Mouse (Mus musculus) liver, embryonic 16.5 days (tissue): ENCODE measurements around the gene Rbbp5. TPM values are rescaled to one million over a fixed set of nuclear protein-coding genes. Genes with fewer than 3 reads are reported as not detected.

Experiments
- ATAC-seq: fragments of 200-750 bp; cut with Nextera tagmentation; 2 replicates; pipeline ENCODE4 v1.8.0; 2017; ENCODE audit warnings: low read depth, mild to moderate bottlenecking, moderate number of reproducible peaks, moderate library complexity
- H3K27ac ChIP-seq: fragments of 300-500 bp; sonication (generic); 2 replicates; pipeline ENCODE4 v1.5.1; 2014; ENCODE audit warnings: mild to moderate bottlenecking, low read length
- H3K27me3 ChIP-seq: fragments of 300-500 bp; sonication (generic); 2 replicates; pipeline ENCODE4 v1.6.1; 2014; ENCODE audit warnings: low read depth, low read length, mixed read lengths; ENCODE audit not compliant: control insufficient read depth, insufficient read depth
- H3K36me3 ChIP-seq: fragments of 300-500 bp; sonication (generic); 2 replicates; pipeline ENCODE4 v1.6.1; 2014; ENCODE audit warnings: mild to moderate bottlenecking; ENCODE audit not compliant: control insufficient read depth, insufficient read depth
- H3K4me1 ChIP-seq: fragments of 300-500 bp; sonication (generic); 2 replicates; pipeline ENCODE4 v1.6.1; 2014; ENCODE audit warnings: low read depth, low read length, mixed read lengths; ENCODE audit not compliant: control insufficient read depth
- H3K4me2 ChIP-seq: fragments of 300-500 bp; sonication (generic); 2 replicates; pipeline ENCODE4 v1.6.1; 2014; ENCODE audit warnings: low read depth, low read length, mixed read lengths
- H3K4me3 ChIP-seq: fragments of 300-500 bp; sonication (generic); 2 replicates; pipeline ENCODE4 v1.5.1; 2014; ENCODE audit warnings: low read depth, mild to moderate bottlenecking, low read length
- H3K9ac ChIP-seq: fragments of 300-500 bp; sonication (generic); 2 replicates; pipeline ENCODE4 v1.6.1; 2014; ENCODE audit warnings: low read depth, low read length
- H3K9me3 ChIP-seq: fragments of 300-500 bp; sonication (generic); replicated peaks from 2 replicates; pipeline ENCODE4 v1.6.1; 2016; ENCODE audit warnings: low read length; ENCODE audit not compliant: control insufficient read depth
- WGBS: fragments of 180-500 bp; shearing (Covaris S2); extraction: QIAGEN DNeasy Blood & Tissue Kit; methylation state at CpG from one replicate; pipeline ENCODE4 v1.1.7; 2014; ENCODE audit not compliant: insufficient replicate concordance; 5-methylcytosine and 5-hydroxymethylcytosine counted together
- polyA plus RNA-seq: library from polyadenylated mRNA; unstranded; fragments of >200 nt; fragmentation: Nextera tagmentation; extraction: Ambion mirVana; gene quantifications from 2 replicates; pipeline ENCODE4 v1.2.1, GENCODE M21; 2015

Rbbp5 gene
- polyA plus RNA-seq, 1 experiment from 2014 or later = 22.7 TPM

- no peak overlapping the region for H3K9ac ChIP-seq
- no peak overlapping the region for H3K4me2 ChIP-seq
- ATAC-seq = no peak
- H3K36me3 ChIP-seq = no peaks in the 10 kb centered on the region
- WGBS = 6% methylated on average over 10 of the region's 10 CpGs
- H3K4me1 ChIP-seq = no peaks in the 10 kb centered on the region
- H3K4me3 ChIP-seq = no peak overlapping the region
- no peaks in the 10 kb centered on the region for H3K9me3 ChIP-seq
- 0 out of 2 replicates have a peak, but pooled peaks cover 3% of the 10 kb centered on the region for H3K27me3 ChIP-seq
- H3K27ac ChIP-seq = no peak overlapping the region
These were observed 48.7 kb downstream of the Rbbp5 start for GRCm38 (mm10) chr1:132525832-132526231.

GRCm38 (mm10) chr1:132528071-132528470, 50.9 kb downstream of the Rbbp5 start:
- ATAC-seq = no peak
- Histone ChIP-seq H3K36me3 (no peaks in the 10 kb centered on the region), H3K27me3 (0 out of 2 replicates have a peak, but pooled peaks cover 3% of the 10 kb centered on the region), H3K27ac (no peak overlapping the region), H3K9me3 (no peaks in the 10 kb centered on the region), H3K9ac (no peak overlapping the region), H3K4me2 (no peak overlapping the region), H3K4me1 (no peaks in the 10 kb centered on the region), H3K4me3 (no peak overlapping the region)
- WGBS = 78% methylated on average over 13 of the region's 13 CpGs

- Histone ChIP-seq H3K4me3 (no peak overlapping the region), H3K4me1 (no peaks in the 10 kb centered on the region), H3K27me3 (peaks cover 3% of the 10 kb centered on the region; the same call in 1 of the 2 replicates), H3K9ac (no peak overlapping the region), H3K27ac (no peak overlapping the region), H3K36me3 (no peaks in the 10 kb centered on the region), H3K4me2 (no peak overlapping the region), H3K9me3 (no peaks in the 10 kb centered on the region)
- WGBS = 61% methylated on average over 19 of the region's 19 CpGs
- no peak for ATAC-seq
These were observed 51.6 kb downstream of the Rbbp5 start for GRCm38 (mm10) chr1:132528647-132529334.

- Histone ChIP-seq H3K9ac (no peak overlapping the region), H3K9me3 (no peaks in the 10 kb centered on the region), H3K27ac (no peak overlapping the region), H3K4me2 (no peak overlapping the region), H3K4me1 (no peaks in the 10 kb centered on the region), H3K36me3 (no peaks in the 10 kb centered on the region), H3K4me3 (no peak overlapping the region), H3K27me3 (peaks cover 3% of the 10 kb centered on the region; the same call in 1 of the 2 replicates)
- ATAC-seq = no peak
- 9% methylated on average over 5 of the region's 5 CpGs for WGBS
These were observed 53.5 kb downstream of the Rbbp5 start for GRCm38 (mm10) chr1:132530631-132531191.

- no peak for ATAC-seq
- H3K9me3 ChIP-seq = no peaks in the 10 kb centered on the region
- H3K27me3 ChIP-seq = peaks cover 3% of the 10 kb centered on the region; the same call in 1 of the 2 replicates
- no peaks in the 10 kb centered on the region for H3K4me1 ChIP-seq
- no peaks in the 10 kb centered on the region for H3K36me3 ChIP-seq
- no peak overlapping the region for H3K4me2 ChIP-seq
- no peak overlapping the region for H3K9ac ChIP-seq
- H3K4me3 ChIP-seq = no peak overlapping the region
- 53% methylated on average over 9 of the region's 9 CpGs for WGBS
- H3K27ac ChIP-seq = no peak overlapping the region
These were observed 55.4 kb downstream of the Rbbp5 start for GRCm38 (mm10) chr1:132532521-132532920.

GRCm38 (mm10) chr1:132533840-132534239, 56.7 kb downstream of the Rbbp5 start:
- WGBS = 8% methylated on average over 8 of the region's 8 CpGs
- no peak overlapping the region for H3K9ac ChIP-seq
- no peaks in the 10 kb centered on the region for H3K4me1 ChIP-seq
- no peak for ATAC-seq
- no peaks in the 10 kb centered on the region for H3K9me3 ChIP-seq
- no peaks in the 10 kb centered on the region for H3K36me3 ChIP-seq
- peaks cover 6% of the 10 kb centered on the region; the same call in 1 of the 2 replicates for H3K27me3 ChIP-seq
- H3K4me2 ChIP-seq = no peak overlapping the region
- H3K4me3 ChIP-seq = no peak overlapping the region
- H3K27ac ChIP-seq = no peak overlapping the region

- H3K27me3 ChIP-seq = peaks cover 17% of the 10 kb centered on the region
- no peak for ATAC-seq
These were observed 58.4 kb downstream of the Rbbp5 start for GRCm38 (mm10) chr1:132535541-132535940.

GRCm38 (mm10) chr1:132536416-132536815, 59.3 kb downstream of the Rbbp5 start:
- WGBS = 52% methylated on average over 3 of the region's 3 CpGs
- Histone ChIP-seq H3K27me3 (peaks cover 25% of the 10 kb centered on the region), H3K4me1 (no peaks in the 10 kb centered on the region), H3K9ac (no peak overlapping the region), H3K4me3 (no peak overlapping the region), H3K4me2 (no peak overlapping the region), H3K36me3 (no peaks in the 10 kb centered on the region), H3K27ac (no peak overlapping the region), H3K9me3 (no peaks in the 10 kb centered on the region)
- no peak for ATAC-seq

More at GRCm38 (mm10) chr1:132535541-132535940, 58.4 kb downstream of the Rbbp5 start:
- Histone ChIP-seq H3K4me3 (no peak overlapping the region), H3K4me1 (no peaks in the 10 kb centered on the region), H3K9me3 (no peaks in the 10 kb centered on the region), H3K9ac (no peak overlapping the region), H3K36me3 (no peaks in the 10 kb centered on the region), H3K27ac (no peak overlapping the region), H3K4me2 (no peak overlapping the region)
- 77% methylated on average over 4 of the region's 4 CpGs for WGBS

- Histone ChIP-seq H3K4me2 (no peak overlapping the region), H3K27ac (no peak overlapping the region), H3K9me3 (no peaks in the 10 kb centered on the region), H3K9ac (no peak overlapping the region), H3K36me3 (no peaks in the 10 kb centered on the region), H3K4me3 (no peak overlapping the region), H3K27me3 (peaks cover 38% of the 10 kb centered on the region), H3K4me1 (no peaks in the 10 kb centered on the region)
- no peak for ATAC-seq
- WGBS = 51% methylated on average over 5 of the region's 5 CpGs
These were observed 60.6 kb downstream of the Rbbp5 start for GRCm38 (mm10) chr1:132537736-132538135.
